Mouse (Mus musculus) limb, embryonic 11.5 days (tissue): ENCODE measurements around the gene Sycp1. TPM values are rescaled to one million over a fixed set of nuclear protein-coding genes. Genes with fewer than 3 reads are reported as not detected.

ENCODE experiments used
- ATAC-seq: fragments of 200-750 bp; cut with Nextera tagmentation; 2 replicates; pipeline ENCODE4 v1.8.0; 2017; ENCODE audit warnings: low read depth; ENCODE audit not compliant: insufficient number of reproducible peaks, low FRiP score, low TSS enrichment
- DNase-seq: peaks from one replicate; pipeline ENCODE4 v3.0.0-alpha.2; 2015; ENCODE audit warnings: low spot score
- H3K27ac ChIP-seq: fragments of 300-500 bp; sonication (generic); replicated peaks from 2 replicates; pipeline ENCODE4 v1.5.1; 2014; ENCODE audit warnings: low read depth, mild to moderate bottlenecking, low read length
- H3K27me3 ChIP-seq: fragments of 300-500 bp; sonication (generic); 2 replicates; pipeline ENCODE4 v1.6.1; 2014; ENCODE audit warnings: mild to moderate bottlenecking, low read length, mixed read lengths; ENCODE audit not compliant: control insufficient read depth, insufficient read depth
- H3K36me3 ChIP-seq: fragments of 300-500 bp; sonication (generic); 2 replicates; pipeline ENCODE4 v1.6.1; 2014; ENCODE audit warnings: mild to moderate bottlenecking, low read length, moderate library complexity, mixed read lengths; ENCODE audit not compliant: control insufficient read depth, insufficient read depth
- H3K4me1 ChIP-seq: fragments of 300-500 bp; sonication (generic); 2 replicates; pipeline ENCODE4 v1.6.1; 2014; ENCODE audit warnings: low read length, mixed read lengths; ENCODE audit not compliant: control insufficient read depth, insufficient read depth
- H3K4me2 ChIP-seq: fragments of 300-500 bp; sonication (generic); 2 replicates; pipeline ENCODE4 v1.6.1; 2014; ENCODE audit warnings: low read depth, mild to moderate bottlenecking, moderate library complexity; ENCODE audit not compliant: severe bottlenecking
- H3K4me3 ChIP-seq: fragments of 300-500 bp; sonication (generic); 2 replicates; pipeline ENCODE4 v1.5.1; 2014; ENCODE audit warnings: low read depth, low read length
- H3K9ac ChIP-seq: fragments of 300-500 bp; sonication (generic); 2 replicates; pipeline ENCODE4 v1.6.1; 2014; ENCODE audit warnings: mild to moderate bottlenecking, low read length
- H3K9me3 ChIP-seq: fragments of 300-500 bp; sonication (generic); 2 replicates; pipeline ENCODE4 v1.6.1; 2016; ENCODE audit warnings: low read length; ENCODE audit not compliant: control insufficient read depth
- WGBS: fragments of 180-500 bp; shearing (Covaris S2); extraction: QIAGEN DNeasy Blood & Tissue Kit; methylation state at CpG from one replicate; pipeline ENCODE4 v1.1.7; 2014; 5-methylcytosine and 5-hydroxymethylcytosine counted together
- polyA plus RNA-seq: library from polyadenylated mRNA; unstranded; fragments of >200 nt; fragmentation: Nextera tagmentation; extraction: Ambion mirVana; gene quantifications from 2 replicates; pipeline ENCODE4 v1.2.1, GENCODE M21; 2014

Sycp1 gene
- not detected in 2 replicates for polyA plus RNA-seq

- H3K4me2 ChIP-seq: no peak within 1 kb of the TSS
- DNase-seq (no peak), ATAC-seq (no peak)
- H3K27ac ChIP-seq: no peak within 1 kb of the TSS
- H3K4me1 ChIP-seq: no peaks in the 10 kb centered on the region
- H3K36me3 ChIP-seq: no peaks in the 10 kb centered on the region
- no peak within 1 kb of the TSS for H3K4me3 ChIP-seq
- 93% methylated on average over 78 of the region's 78 CpGs for WGBS
- H3K9ac ChIP-seq: no peak within 1 kb of the TSS
- H3K9me3 ChIP-seq: peaks cover 5% of the 10 kb centered on the region; the same call in 1 of the 2 replicates
- no peaks in the 10 kb centered on the region for H3K27me3 ChIP-seq
Observed at GRCm38 (mm10) chr3:102935451-102936354, at the start of gene Sycp1. Gene Sycp1, minus strand, starts transcription at chr3:102936100.

- no peak for ATAC-seq
- H3K9me3 ChIP-seq: no peaks in the 10 kb centered on the region
- no peaks in the 10 kb centered on the region for H3K36me3 ChIP-seq
- H3K9ac ChIP-seq: no peak overlapping the region
- DNase-seq: no peak
- H3K27me3 ChIP-seq: no peaks in the 10 kb centered on the region
- WGBS: 75% methylated on average over 3 of the region's 3 CpGs
- H3K4me1 ChIP-seq: no peaks in the 10 kb centered on the region
- H3K27ac ChIP-seq: no peak overlapping the region
- H3K4me3 ChIP-seq: no peak overlapping the region
- no peak overlapping the region for H3K4me2 ChIP-seq
Observed at GRCm38 (mm10) chr3:102980349-102980736, 44.4 kb upstream of the Sycp1 start.

- Histone ChIP-seq H3K9ac (no peak overlapping the region), H3K36me3 (no peaks in the 10 kb centered on the region), H3K27me3 (no peaks in the 10 kb centered on the region), H3K4me2 (no peak overlapping the region), H3K9me3 (no peaks in the 10 kb centered on the region), H3K4me3 (no peak overlapping the region), H3K4me1 (no peaks in the 10 kb centered on the region), H3K27ac (no peak overlapping the region)
- ATAC-seq (no peak), DNase-seq (no peak)
- 57% methylated on average over 10 of the region's 10 CpGs for WGBS
Observed at GRCm38 (mm10) chr3:102979550-102980348, 43.8 kb upstream of the Sycp1 start.

GRCm38 (mm10) chr3:102976906-102977305 lies 41.0 kb upstream of the Sycp1 start:
- no peak for ATAC-seq
- DNase-seq: no peak
- Histone ChIP-seq H3K4me3 (no peak overlapping the region), H3K4me2 (no peak overlapping the region), H3K4me1 (no peaks in the 10 kb centered on the region), H3K27ac (no peak overlapping the region), H3K9me3 (no peaks in the 10 kb centered on the region), H3K27me3 (no peaks in the 10 kb centered on the region), H3K36me3 (no peaks in the 10 kb centered on the region), H3K9ac (no peak overlapping the region)
- WGBS: 86% methylated on average over 4 of the region's 4 CpGs

- WGBS: 90% methylated on average over 3 of the region's 3 CpGs
- Histone ChIP-seq H3K36me3 (no peaks in the 10 kb centered on the region), H3K27ac (no peak overlapping the region), H3K27me3 (no peaks in the 10 kb centered on the region), H3K4me1 (no peaks in the 10 kb centered on the region), H3K4me3 (no peak overlapping the region), H3K9me3 (no peaks in the 10 kb centered on the region), H3K9ac (no peak overlapping the region), H3K4me2 (no peak overlapping the region)
- no peak for DNase-seq
- no peak for ATAC-seq
Observed at GRCm38 (mm10) chr3:102970508-102970907, 34.6 kb upstream of the Sycp1 start.

GRCm38 (mm10) chr3:102970067-102970466 lies 34.2 kb upstream of the Sycp1 start:
- Histone ChIP-seq H3K4me3 (no peak overlapping the region), H3K4me1 (no peaks in the 10 kb centered on the region), H3K9ac (no peak overlapping the region), H3K36me3 (no peaks in the 10 kb centered on the region), H3K4me2 (no peak overlapping the region), H3K27ac (no peak overlapping the region), H3K9me3 (no peaks in the 10 kb centered on the region), H3K27me3 (no peaks in the 10 kb centered on the region)
- DNase-seq: no peak
- ATAC-seq: no peak
- 83% methylated on average over 9 of the region's 9 CpGs for WGBS

- Histone ChIP-seq H3K27me3 (no peaks in the 10 kb centered on the region), H3K36me3 (no peaks in the 10 kb centered on the region), H3K4me2 (no peak within 1 kb of the TSS), H3K9ac (no peak within 1 kb of the TSS), H3K9me3 (no peaks in the 10 kb centered on the region), H3K27ac (no peak within 1 kb of the TSS), H3K4me3 (no peak within 1 kb of the TSS), H3K4me1 (no peaks in the 10 kb centered on the region)
- 17% methylated on average over 3 of the region's 3 CpGs for WGBS
- no peak for DNase-seq
- no peak for ATAC-seq
Observed at GRCm38 (mm10) chr3:102964033-102964432, 28.1 kb upstream of the Sycp1 start, which contains the start of gene Nr1h5. Gene Nr1h5, minus strand, starts transcription at chr3:102964133.

GRCm38 (mm10) chr3:102955596-102955995 lies 19.7 kb upstream of the Sycp1 start:
- ATAC-seq: no peak
- Histone ChIP-seq H3K4me2 (no peak overlapping the region), H3K27ac (no peak overlapping the region), H3K9ac (no peak overlapping the region), H3K9me3 (no peaks in the 10 kb centered on the region), H3K27me3 (no peaks in the 10 kb centered on the region), H3K4me1 (no peaks in the 10 kb centered on the region), H3K36me3 (no peaks in the 10 kb centered on the region), H3K4me3 (no peak overlapping the region)
- 62% methylated on average over 3 of the region's 3 CpGs for WGBS
- DNase-seq: no peak
